Mouse (Mus musculus) left cerebral cortex, postnatal 14 days (tissue): ENCODE results near the gene Tbx3. TPM values are rescaled to one million over a fixed set of nuclear protein-coding genes. Genes with fewer than 3 reads are reported as not detected.

Experiments
- DNase-seq, 2 experiments: peaks; one replicate each; pipeline ENCODE4 v3.0.0; 2021 to 2022; ENCODE audit warnings: low spot score in 2 of 2, mixed read lengths in 1 of 2
- intact Hi-C: fragments of 180-260 bp; cut with DNase I; formaldehyde crosslinking; loops from one replicate; pipeline ENCODE4 v1.15.1; 2025
- total RNA-seq, 2 experiments: library from RNA; stranded (reverse); gene quantifications; 2 replicates each; pipeline ENCODE4 v1.2.3; 2021

The Tbx3 gene
- total RNA-seq, 2 experiments from 2014 or later, result 3.6 to 5.0 TPM

- DNase-seq, result no peak
- intact Hi-C loops, result no loop called here
Observed at GRCm38 (mm10) chr5:119659041-119659440, 11.4 kb upstream of the Tbx3 start.

GRCm38 (mm10) chr5:119660526-119661410, 9.7 kb upstream of the Tbx3 start:
- intact Hi-C loops, result no loop called here
- DNase-seq, result no peak

- intact Hi-C loops, result no loop called here
- DNase-seq, result no peak
Observed at GRCm38 (mm10) chr5:119661474-119661873, 9.0 kb upstream of the Tbx3 start.

GRCm38 (mm10) chr5:119662326-119662725, 8.1 kb upstream of the Tbx3 start:
- DNase-seq, result no peak
- intact Hi-C loops, result no loop called here

- intact Hi-C loops, result no loop called here
- DNase-seq, result no peak
Observed at GRCm38 (mm10) chr5:119662731-119663130, 7.7 kb upstream of the Tbx3 start.

- no peak for DNase-seq
- intact Hi-C loops, result no loop called here
Observed at GRCm38 (mm10) chr5:119663241-119663640, 7.2 kb upstream of the Tbx3 start.

GRCm38 (mm10) chr5:119663747-119664146, 6.7 kb upstream of the Tbx3 start:
- intact Hi-C loops, result no loop called here
- DNase-seq, result no peak

- intact Hi-C loops, result no loop called here
- DNase-seq, result no peak
Observed at GRCm38 (mm10) chr5:119665739-119666138, 4.7 kb upstream of the Tbx3 start.

GRCm38 (mm10) chr5:119667356-119667940, 3.0 kb upstream of the Tbx3 start:
- no peak for DNase-seq
- intact Hi-C loops, result no loop called here

- intact Hi-C loops, result no loop called here
- DNase-seq, result no peak
Observed at GRCm38 (mm10) chr5:119668191-119668912, 2.1 kb upstream of the Tbx3 start.

- intact Hi-C loops, result no loop called here
Observed at GRCm38 (mm10) chr5:119668913-119669411, 1.5 kb upstream of the Tbx3 start.

GRCm38 (mm10) chr5:119669741-119670565, 516 bp upstream of the Tbx3 start:
- intact Hi-C loops, result loop anchor here (5.0 kb wide), 3 partner anchors 172 to 793 kb away; partner anchors contain the start of gene Lhx5
- no peak for DNase-seq

More at GRCm38 (mm10) chr5:119668913-119669411, 1.5 kb upstream of the Tbx3 start:
- DNase-seq, result no peak

GRCm38 (mm10) chr5:119671124-119671801, 794 bp downstream of the Tbx3 start:
- intact Hi-C loops, result loop anchor here (5.0 kb wide), 3 partner anchors 171 to 794 kb away; partner anchors contain the start of gene Lhx5
- DNase-seq, result no peak

- intact Hi-C loops, result loop anchor here (5.0 kb wide), 3 partner anchors 170 to 795 kb away; partner anchors contain the start of gene Lhx5
- DNase-seq, result no peak
Observed at GRCm38 (mm10) chr5:119671965-119672347, 1.5 kb downstream of the Tbx3 start.

GRCm38 (mm10) chr5:119672348-119672983, 2.0 kb downstream of the Tbx3 start:
- intact Hi-C loops, result loop anchor here (5.0 kb wide), 3 partner anchors 170 to 795 kb away; partner anchors contain the start of gene Lhx5
- no peak for DNase-seq

- intact Hi-C loops, result loop anchor here (5.0 kb wide), 3 partner anchors 169 to 796 kb away; partner anchors contain the start of gene Lhx5
- no peak for DNase-seq
Observed at GRCm38 (mm10) chr5:119672984-119673600, 2.6 kb downstream of the Tbx3 start.
